Mouse (Mus musculus) common myeloid progenitor, adult 5-6 weeks (primary cell): Measurements from ENCODE around the gene Rnf220. TPM values are rescaled to one million over a fixed set of nuclear protein-coding genes. Genes with fewer than 3 reads are reported as not detected.

Experiments used
- ATAC-seq: replicated peaks from 2 replicates; pipeline ENCODE4 v1.8.0; 2016; ENCODE audit warnings: low read depth, mild to moderate bottlenecking, moderate TSS enrichment, inconsistent platforms; ENCODE audit not compliant: poor library complexity, severe bottlenecking
- total RNA-seq: library from RNA; stranded (forward); fragments of 200-1000, 187-1606 nt; gene quantifications from 2 replicates; pipeline ENCODE4 v1.2.3, GENCODE M21; 2017

Gene Rnf220
- total RNA-seq, 1 experiment from 2014 or later = 86.4 TPM

- peak; percentile 93 for ATAC-seq
These were observed 245.0 kb downstream of the Rnf220 start, which contains the start of the genes Tmem53 and Armh1 for GRCm38 (mm10) chr4:117251801-117252316. Gene Tmem53 (plus strand): TSS chr4:117251951. Gene Armh1 (minus strand): TSS chr4:117252125.

GRCm38 (mm10) chr4:117250982-117251381, 245.9 kb downstream of the Rnf220 start:
- no peak for ATAC-seq

GRCm38 (mm10) chr4:117240867-117241266, 256.0 kb downstream of the Rnf220 start:
- no peak for ATAC-seq

GRCm38 (mm10) chr4:117239153-117239552, 257.7 kb downstream of the Rnf220 start:
- ATAC-seq = no peak

GRCm38 (mm10) chr4:117235822-117236221, 261.0 kb downstream of the Rnf220 start:
- no peak for ATAC-seq

GRCm38 (mm10) chr4:117234166-117234741, 262.6 kb downstream of the Rnf220 start:
- no peak for ATAC-seq

GRCm38 (mm10) chr4:117231208-117231607, 265.6 kb downstream of the Rnf220 start:
- no peak for ATAC-seq

GRCm38 (mm10) chr4:117230331-117230730, 266.5 kb downstream of the Rnf220 start:
- no peak for ATAC-seq

GRCm38 (mm10) chr4:117229590-117229989, 267.3 kb downstream of the Rnf220 start:
- ATAC-seq = no peak

- ATAC-seq = no peak
These were observed 271.6 kb downstream of the Rnf220 start for GRCm38 (mm10) chr4:117225250-117225649.

- ATAC-seq = no peak
These were observed 272.7 kb downstream of the Rnf220 start for GRCm38 (mm10) chr4:117224122-117224521.

- ATAC-seq = 0 out of 2 replicates have a peak, but pooled peaks have one; percentile 12
These were observed 273.9 kb downstream of the Rnf220 start for GRCm38 (mm10) chr4:117223001-117223400.

GRCm38 (mm10) chr4:117221836-117222235, 275.0 kb downstream of the Rnf220 start:
- ATAC-seq = no peak

Other genes with a start within 250 kb of the Rnf220 start
- not detected in 2 replicates for gene Tmem53, start 245.1 kb downstream of the Rnf220 start, total RNA-seq
- gene Armh1, start 244.9 kb downstream of the Rnf220 start, total RNA-seq = not detected in 2 replicates
- 27.1 and 37.4 TPM in 2 replicates for gene Eri3, start 53.3 kb upstream of the Rnf220 start, total RNA-seq
- gene Dmap1, start 185.2 kb upstream of the Rnf220 start, total RNA-seq = 24.5 and 29.5 TPM in 2 replicates
- not detected in 2 replicates for gene Gm12845, start 227.4 kb upstream of the Rnf220 start, total RNA-seq